Mouse (Mus musculus) c-Kit-positive CD71-positive TER-119-negative erythroid progenitor cells, embryonic 14.5 days (primary cell): ENCODE measurements around the gene Kirrel3.

Experiments
- DNase-seq: peaks from one replicate; pipeline ENCODE4 v3.0.0-alpha.2; 2013; ENCODE audit warnings: low read depth

The Kirrel3 gene

GRCm38 (mm10) chr9:34507164-34507563 is 21.5 kb downstream of the Kirrel3 start:
- DNase-seq: no peak

DNA sequence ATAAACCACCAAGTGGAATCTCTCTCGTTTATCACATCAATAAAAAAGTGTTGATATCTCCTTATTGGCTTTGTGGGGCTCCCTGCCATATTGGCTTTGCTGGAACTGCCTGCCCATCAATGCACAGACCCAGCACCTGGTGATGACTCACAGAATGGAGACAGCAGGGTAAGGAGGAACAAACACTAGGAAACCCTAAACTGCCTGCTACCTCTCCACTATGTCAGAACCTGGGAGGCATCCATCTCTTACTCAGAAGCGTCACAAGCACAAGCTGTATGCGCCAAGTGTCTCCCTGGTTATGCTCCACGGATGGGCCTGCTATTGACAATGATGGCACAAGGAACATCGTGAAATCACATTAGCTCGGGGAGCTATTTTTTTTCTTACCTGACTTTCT is 33.2 kb downstream of the Kirrel3 start:
- DNase-seq: no peak

DNA sequence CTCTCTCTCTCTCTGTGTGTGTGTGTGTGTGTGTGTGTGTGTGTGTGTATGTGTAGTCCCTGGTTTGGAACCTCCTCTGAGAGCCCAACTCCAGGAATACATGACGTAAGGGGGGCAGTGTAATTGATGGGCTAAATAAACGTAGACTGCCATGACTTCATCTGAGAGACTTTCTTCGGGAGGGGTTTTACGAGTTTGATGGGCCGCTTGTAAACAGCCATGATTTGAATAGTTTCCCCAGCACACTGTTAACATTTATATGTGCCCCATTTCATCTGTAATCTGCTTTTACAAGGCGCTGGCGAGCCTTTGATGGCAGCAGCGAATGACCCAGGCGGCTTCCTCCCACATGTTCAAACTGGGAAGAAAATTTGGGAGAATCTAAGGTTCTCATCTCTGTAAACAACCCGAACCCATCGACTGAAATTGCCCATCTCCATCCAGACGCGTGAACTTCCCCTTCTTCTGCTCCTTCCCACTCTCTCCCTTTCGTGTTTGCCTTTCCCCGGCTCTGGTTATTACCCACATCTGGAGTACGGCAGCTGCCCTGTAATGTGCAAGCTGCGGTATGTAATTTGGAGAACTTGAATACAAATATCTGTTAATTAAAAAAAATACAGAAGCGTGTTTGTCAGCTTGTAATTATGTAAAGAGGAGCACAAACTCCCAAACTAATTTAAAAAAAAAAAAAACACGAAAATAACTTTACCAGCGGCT is 34.7 kb downstream of the Kirrel3 start:
- no peak for DNase-seq

GRCm38 (mm10) chr9:34525695-34526094 is 40.0 kb downstream of the Kirrel3 start:
- DNase-seq: no peak

DNA sequence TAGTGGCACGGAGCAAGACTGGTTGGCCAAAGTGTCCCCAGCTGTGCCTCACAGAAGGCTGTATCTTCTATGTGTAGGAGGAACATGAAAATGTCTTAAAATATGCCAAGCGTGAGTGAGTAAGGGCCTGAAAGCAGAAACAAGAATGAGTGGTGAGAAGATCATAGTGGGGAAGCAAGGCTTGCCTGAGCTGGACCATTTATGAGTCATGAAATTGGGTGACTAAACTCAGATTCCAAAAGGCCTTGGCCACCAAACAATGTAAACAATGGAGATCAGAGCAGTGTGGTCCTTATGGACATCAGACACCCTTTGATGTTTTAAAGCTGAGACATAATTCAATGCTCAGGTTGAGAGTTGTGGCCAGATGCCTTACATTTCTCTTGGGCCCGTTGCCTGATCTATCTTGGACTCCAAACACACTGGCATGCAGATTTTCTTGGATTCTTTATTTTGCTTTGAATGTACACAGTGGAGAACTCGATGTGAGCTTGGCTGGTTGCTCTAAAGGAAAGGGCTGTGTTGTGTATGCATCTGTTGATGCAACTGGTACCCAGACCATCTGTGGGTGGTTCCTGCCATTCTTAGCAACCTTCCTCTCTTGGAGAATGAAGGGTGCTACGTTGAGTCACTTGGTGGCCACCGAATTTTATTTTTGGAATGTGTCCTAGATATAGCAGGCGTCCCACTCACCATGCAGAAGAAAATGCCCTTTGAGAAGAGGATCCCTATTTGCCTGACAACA is 53.1 kb downstream of the Kirrel3 start:
- DNase-seq: no peak

DNA sequence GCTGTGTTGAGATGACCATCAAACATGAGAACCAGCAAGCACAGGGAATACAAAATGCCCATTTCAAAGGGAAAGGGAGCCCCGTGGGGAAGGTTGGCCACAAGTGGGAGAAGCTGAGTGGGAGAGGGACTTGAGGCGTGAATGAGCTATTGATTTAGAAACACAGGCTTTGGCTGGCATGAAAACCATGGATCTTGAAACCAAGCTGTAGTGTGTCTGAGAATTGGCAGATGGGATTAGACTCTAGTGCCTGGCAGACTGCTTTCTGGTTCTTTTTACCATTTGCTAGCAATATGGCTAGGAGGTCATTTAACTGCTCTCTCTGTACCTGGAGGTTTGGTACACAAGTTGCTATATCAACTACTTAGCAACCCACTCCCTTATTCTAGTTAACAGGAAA is 56.2 kb downstream of the Kirrel3 start:
- no peak for DNase-seq

DNA sequence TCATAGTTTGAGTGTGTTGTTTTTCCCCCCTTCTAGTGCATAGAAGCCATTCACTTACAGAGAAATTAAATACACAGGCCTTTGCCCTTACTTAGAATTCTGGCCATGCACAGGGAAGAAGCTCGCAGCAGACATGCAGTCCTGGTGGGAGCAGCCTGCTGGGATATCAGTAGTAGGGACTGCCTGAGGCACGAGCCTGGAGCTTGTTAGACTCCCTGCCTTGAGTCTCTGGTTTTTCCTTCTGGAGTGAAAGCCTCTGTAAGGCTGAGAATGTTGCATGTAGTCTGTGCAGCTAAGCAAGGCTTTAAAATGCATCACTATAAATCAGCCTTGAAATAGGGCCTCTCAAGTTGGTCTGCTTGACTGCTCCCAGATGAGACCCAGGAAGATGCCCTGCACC is 70.0 kb downstream of the Kirrel3 start:
- no peak for DNase-seq

GRCm38 (mm10) chr9:34557846-34558245 is 72.2 kb downstream of the Kirrel3 start:
- no peak for DNase-seq

- DNase-seq: no peak
Measured at GRCm38 (mm10) chr9:34558291-34558899, 72.7 kb downstream of the Kirrel3 start.

DNA sequence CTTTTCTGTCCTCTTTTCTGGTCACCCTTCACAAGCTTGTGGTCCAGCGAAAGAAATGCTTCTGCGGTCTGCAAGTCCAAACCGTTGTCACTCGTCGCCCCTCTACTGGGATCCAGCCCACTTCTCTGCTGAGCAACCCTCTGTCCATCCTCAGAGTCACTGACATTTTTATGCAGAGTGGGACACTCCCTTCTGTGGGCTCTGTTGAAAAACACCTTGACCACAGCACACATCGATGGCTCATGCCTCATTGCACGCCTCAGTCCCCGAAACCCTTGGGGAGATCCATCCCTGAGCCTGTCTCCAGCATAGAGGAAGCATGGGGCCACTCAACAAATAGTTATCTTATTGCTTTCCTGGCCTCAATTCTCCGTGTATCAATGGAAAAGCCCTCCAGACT is 73.4 kb downstream of the Kirrel3 start:
- no peak for DNase-seq

DNA sequence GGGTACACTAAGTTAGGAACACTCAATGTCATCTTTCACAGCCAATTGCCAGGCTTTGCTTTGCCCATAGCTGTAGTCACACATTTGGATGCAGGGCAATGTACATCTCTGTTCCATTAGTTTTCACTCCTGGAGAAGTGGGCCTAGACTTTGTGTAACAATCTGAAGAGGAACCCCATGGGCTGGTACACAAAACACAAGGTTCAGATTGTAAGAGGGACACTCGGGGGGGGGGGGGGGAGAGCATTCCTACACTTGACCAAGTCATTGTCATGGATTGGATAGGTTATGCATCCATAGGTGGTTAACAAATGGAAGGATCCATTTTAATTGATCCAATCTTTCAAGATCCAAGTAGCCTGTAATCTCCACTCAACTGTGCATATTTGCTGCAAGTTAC is 75.6 kb downstream of the Kirrel3 start:
- DNase-seq: no peak

DNA sequence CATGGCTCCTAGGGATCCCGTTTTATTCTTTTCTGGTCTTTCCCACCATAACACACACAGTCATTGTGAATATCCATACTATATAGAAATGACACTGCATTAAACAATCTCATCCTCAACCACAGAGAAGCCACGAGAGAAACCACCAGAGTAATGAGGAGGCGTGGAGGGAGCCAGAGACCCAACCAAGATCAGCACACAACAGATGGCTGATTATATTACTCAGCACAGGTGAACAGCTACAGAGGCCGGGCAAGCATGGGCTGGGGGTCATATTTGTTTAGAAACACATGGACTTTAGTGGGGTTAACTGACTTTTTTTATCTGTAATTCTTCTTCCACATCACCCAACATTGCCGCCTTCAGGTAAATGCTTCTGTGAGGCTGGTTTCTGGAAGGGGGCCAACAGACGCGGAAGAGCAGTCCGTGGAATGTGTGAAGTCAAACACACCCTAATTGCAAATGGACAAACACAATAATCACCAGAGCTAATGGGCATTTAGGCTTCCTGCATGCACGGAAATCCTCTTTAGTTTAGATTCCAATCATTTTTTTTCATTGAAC is 76.8 kb downstream of the Kirrel3 start:
- no peak for DNase-seq

DNA sequence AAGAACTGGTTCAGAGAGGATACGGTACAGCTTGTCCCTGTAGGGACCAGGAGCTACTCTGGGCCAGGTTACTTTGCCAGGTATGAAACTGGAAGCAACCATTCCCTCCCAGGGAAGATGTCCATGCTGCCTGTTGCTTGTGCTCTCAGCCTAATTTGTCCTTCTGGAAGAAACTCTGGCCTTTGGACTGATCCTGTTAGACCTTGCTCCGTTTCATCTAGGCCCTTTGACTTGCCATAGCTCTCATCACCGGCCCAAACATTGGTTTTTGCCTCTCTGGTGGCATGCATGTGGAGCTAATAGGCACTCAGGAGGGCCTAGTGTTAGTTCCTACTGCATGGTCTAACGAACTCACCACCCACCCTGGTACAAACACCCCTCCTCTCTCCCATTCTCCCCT is 88.2 kb downstream of the Kirrel3 start:
- no peak for DNase-seq

DNA sequence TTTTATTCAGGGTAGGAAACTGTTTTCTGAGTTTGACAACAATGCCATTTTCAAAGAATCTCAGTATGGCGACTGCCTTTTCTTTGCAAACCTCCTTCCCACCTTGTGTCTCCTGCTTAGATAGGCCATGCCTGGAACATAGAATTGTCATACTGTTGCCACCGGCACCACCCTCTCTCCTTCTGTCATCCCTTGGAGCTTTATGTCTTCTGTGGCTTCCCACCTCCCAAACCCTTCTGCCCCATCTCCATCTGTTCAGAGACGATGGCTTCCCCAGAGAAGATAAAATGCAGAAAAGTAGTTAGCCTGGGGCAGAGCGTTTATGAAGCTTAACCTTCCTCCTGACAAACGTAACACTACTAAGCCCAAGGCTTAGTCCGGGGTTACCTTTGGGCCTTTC is 88.9 kb downstream of the Kirrel3 start:
- no peak for DNase-seq

DNA sequence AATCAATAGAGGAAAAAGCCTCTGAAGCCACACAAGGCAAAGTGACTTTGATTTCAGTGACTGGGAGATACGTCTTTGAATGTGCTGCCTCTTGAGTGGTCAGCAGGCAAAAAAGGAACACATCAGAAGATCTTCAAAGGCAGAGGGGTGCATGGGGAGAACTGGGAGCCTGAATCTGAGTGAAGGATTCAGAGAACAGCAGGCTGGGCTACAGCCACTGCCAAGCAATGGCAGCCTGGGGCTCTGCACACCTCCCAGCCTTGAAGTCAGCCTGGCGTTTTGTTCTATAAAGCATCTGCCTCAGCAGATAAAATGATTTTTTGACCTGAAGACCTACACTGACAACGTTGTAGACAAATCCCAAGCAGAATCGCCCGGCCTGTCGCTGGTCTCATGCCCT is 93.5 kb downstream of the Kirrel3 start:
- no peak for DNase-seq

DNA sequence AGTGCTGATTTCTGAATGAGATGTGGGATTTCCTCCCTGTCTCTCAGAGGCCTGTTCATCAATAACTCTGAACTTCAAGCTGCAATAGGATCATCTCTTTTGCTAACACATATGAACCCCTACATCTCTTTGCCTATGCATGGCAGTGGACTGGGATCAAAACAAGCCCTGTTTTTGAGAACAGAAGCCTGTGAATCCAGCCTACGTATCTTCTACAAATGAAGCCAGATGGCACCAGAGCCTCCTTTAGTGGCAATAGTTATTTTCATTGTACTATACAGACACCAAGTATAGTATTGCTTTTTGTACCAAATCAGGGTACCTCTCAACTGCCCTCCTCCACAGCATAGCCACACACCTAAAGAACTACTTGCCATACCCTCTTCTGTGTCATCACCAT is 94.4 kb downstream of the Kirrel3 start:
- DNase-seq: no peak

- DNase-seq: no peak
Measured at GRCm38 (mm10) chr9:34582496-34582895, 96.8 kb downstream of the Kirrel3 start.

- no peak for DNase-seq
Measured at GRCm38 (mm10) chr9:34585487-34585886, 99.8 kb downstream of the Kirrel3 start.

DNA sequence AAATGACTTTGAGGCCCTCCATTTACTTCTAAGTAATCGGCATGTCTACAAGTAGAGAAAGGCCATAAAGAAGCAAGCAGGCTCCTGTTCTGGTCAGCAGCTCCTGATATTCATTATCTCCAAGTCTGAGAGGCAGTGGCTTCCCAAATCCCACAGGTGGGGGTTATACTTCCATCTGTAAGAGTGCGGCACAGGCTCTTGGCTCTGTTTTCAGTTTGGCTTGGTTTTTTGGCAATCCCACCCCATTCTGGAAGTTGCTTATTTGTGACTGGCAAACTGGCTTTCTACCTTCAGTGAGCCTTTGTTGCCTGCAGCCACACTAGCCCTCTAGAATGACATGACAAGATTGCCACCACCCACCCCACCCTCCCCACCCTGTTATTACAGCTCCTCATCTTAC is 100.4 kb downstream of the Kirrel3 start:
- no peak for DNase-seq

DNA sequence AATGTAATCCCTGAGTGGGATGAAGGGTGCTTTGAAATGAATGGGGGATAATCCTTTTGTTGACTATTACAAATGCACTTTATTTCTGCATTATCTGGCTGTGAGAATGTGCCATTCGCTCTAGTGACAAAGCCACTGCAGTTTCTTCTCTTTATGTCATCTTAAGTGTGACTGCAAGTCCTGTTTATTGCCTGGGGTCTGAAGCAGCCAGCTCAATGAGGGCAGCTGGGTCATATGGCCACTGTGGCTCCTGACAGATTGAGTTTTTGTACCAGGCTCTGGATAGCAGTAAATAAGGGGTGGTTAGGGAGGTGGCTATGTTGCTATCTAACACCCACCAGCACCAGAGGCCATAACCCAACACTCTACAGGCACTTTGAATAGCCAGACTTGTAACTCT is 104.1 kb downstream of the Kirrel3 start:
- no peak for DNase-seq

- DNase-seq: no peak
Measured at GRCm38 (mm10) chr9:34592073-34592610, 106.4 kb downstream of the Kirrel3 start.

GRCm38 (mm10) chr9:34593889-34594288 is 108.2 kb downstream of the Kirrel3 start:
- no peak for DNase-seq

DNA sequence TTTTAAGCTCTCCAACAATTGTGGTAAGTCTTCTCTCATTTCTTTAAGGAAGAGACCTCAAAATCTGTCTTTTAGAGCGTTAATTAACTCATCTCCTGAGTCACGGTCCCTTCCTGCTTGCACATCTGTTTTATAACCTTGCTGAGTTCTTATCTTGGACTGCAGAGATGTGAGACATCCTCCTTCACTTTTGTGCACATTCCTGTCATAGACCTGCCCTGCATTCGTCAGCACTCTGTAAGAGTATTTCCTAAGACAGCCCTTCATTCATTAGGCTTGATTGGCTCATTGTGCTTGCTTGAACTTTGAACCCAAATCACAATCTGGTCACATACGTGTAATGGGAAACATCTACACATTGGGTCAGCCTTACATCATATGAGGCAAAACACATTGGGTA is 114.6 kb downstream of the Kirrel3 start:
- DNase-seq: no peak
